Mouse (Mus musculus): ENCODE measurements around the gene Krtap28-10.
A peak's percentile ranks its signal among the peaks of the same experiment; 100 is the strongest.

Gene Krtap28-10

DNA sequence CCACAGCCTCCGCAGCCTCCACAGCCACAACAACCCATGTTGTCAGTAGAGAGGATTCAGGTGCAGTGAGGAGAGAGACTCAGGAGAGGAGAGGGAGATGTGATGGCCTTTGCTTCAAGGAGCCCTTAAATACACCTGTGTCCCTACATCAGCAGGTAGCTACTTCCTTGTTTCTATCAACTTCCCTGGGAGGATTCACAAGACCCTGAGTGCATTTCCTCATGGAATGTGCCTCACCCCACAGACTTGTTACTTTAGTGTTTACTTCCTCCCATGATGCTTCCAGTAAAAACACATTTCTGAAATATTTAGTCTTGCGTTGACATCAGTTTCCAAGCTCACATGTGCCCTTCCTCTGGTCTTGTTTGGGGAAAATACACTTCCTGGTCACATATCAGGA is at the start of gene Krtap28-10:
Gene Krtap28-10, minus strand, starts transcription at position 101 of the 400 bp plus-strand sequence.
- no peak for DNase-seq

DNA sequence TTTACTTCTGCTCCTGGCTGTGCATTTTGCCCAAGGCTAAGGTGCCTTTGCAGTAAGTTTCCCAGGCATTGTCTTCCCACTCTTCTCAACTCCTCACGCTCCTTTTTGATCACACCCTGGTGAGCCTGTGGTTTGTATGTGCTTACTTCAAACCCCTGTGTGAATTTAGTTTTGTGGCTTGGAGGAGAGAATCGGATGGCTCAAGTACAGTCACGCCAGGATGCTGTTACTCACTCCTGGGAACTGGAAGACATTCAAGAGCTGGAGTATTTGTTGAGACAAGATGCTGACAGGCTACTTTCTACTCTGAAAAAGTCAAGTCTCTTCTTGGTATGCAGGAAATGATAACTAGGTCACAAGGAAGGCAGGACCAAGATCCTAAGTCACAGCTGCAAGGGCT is 49.0 kb upstream of the Krtap28-10 start:
- DNase-seq, result no peak

DNA sequence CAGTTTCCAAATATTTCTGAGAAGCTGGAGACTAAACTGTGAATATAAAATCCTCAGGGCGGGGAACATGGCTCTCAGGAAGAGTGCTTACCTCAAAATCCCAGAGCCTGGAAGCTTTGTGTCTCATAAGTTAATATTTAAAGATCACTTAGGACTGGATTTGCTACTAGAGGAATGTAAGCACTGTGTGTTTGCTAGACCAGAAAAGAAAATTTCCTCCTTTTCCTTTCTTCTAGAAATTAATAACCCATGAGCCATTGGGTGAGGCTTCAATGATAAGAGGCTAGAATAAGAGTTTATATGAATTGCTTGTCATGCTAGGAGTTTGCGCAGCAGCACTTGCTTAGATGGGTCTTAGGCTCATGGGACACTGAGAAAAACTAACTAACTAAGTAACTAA is 42.5 kb upstream of the Krtap28-10 start:
- DNase-seq, result no peak

DNA sequence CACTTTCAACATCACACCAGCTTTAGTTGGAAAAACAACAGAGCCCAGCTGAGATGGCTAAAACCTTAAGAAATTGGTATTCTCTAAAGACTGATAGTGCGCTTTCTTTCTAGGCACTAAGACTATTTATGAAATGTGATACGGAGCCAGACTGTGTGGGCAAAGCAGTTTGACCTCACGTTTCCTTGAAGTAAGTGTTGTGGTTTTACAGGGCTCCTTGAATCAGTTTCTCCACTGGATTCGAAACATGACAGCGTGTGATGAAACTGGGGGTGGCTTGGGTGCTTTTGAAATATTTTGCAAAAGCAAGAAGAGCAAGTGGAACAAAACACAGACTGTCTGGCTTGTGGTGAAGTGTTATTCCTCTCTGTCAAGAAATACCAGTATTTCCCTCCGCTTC is 34.7 kb upstream of the Krtap28-10 start:
- no peak for DNase-seq

DNA sequence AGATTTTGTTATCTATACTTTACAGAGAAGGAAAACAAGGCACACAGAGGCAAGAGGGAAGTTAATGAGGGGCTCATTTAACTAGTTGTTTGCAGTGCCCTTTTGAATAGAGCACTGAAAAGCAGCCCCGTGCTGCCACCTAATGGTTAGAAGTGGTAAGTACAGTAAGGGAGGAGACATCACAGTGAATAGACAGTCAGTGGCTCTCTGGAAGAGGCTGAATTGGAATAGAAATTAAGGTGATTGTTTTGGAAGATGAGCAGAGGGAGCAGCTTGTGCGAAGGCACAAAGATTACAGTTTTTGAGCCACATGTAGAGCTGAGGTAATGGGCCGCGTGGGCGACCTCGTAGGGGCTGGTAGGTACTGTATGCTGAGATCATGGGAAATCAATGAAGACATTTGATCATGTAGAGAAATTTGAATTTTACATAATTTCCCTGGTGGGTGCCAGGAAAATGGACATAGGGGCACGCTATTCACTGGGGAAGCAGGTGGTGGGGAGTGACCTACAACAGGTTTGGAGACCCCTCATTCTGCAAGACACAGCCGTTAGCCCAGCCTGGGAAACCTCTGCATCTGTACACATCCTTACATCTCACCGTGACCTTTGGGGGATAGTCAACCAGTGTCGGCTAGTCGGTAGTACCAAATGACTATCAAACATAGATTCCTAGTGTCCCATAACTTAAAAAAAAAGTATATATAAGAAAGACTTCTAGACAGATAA is 34.1 kb upstream of the Krtap28-10 start:
- peak; percentile 24 to 36 for DNase-seq

DNA sequence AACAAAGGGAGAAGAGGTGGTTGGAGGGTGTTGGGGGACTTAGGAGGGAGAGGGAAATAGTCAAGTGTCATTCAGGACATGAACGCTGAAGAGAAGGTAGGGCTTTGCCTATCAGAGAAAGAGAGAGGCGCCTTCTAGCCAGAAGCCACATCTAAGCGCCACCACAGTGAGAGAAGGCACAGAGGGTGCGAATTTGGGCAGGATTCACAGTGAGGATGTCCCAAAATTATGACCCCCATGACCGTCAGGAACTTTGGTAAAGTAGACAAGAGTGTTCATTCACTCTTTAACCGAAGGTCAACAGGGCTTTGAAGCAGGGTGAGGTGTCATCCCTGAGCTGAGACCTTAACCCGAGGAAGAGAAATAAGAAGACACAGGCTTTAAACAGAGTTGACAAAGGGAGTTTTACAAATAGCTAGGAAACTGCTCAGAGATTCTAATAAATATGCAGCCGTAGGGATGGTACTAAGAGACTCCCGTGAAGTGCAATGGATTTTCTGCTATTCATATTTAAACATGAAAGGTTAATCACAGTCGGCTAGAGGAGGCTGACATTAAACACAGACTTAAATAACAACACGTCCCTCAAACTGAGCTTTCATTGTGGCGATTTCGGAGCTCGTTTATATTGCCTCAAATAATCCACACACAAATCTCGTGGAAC is 33.4 kb upstream of the Krtap28-10 start:
- no peak for DNase-seq

DNA sequence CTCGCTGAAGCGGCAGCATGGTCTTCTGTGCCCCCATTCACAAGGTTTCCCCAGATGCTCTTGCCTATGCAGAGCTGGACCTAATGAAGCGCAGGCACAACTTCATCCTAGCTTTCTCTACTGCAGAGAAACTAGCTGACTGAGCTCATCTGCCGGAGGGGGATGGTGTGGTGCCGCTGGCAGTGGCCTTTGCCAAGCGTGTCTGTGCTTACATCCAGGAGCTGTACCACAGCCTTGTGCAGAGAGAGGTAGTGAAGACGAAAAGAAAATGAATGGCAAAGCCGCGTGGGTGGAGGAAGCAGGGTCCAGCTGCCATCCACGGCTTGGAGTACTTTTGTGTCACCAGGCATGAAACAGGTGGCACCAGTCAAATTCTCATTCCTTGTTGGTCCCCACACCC is 24.9 kb upstream of the Krtap28-10 start:
- DNase-seq, result no peak

DNA sequence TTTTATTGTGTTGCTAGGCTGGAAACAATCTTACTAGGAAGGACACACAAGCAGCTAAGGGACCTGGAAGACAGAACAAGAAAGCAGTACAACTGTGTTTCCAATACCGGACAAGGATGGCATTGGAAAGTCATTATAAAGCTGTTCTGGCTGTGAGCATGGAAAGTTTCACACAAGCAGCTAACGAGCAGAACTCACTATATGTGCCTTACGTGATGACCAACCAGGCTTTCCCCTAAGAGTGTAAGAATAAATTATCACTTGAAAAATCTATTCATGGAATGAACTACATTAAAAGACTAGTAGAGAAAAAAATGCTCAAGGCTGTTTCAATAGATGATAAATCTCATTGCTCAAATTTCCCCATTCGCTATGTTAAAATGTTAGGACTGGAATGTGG is 24.3 kb upstream of the Krtap28-10 start:
- DNase-seq, result no peak

DNA sequence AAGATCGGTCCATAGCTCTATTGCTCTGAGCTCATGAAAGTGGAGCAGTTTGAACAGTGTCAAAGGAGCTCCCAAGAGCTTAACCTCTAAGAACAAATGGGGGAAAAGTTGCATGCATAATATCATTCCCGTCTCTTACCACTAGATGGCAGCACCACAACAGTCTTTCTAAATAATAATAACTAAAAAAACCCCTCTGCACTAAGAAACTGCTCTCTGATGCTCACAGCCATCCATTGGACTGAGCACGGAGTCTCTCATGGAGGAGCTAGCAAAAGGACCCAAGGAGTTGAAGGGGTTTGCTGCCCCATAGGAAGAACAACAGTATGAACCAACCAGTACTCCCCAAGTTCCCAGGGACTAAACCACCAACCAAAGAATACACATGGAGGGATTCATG is 22.6 kb upstream of the Krtap28-10 start:
- peak in 1 of 2 experiments; percentile 4 for DNase-seq

DNA sequence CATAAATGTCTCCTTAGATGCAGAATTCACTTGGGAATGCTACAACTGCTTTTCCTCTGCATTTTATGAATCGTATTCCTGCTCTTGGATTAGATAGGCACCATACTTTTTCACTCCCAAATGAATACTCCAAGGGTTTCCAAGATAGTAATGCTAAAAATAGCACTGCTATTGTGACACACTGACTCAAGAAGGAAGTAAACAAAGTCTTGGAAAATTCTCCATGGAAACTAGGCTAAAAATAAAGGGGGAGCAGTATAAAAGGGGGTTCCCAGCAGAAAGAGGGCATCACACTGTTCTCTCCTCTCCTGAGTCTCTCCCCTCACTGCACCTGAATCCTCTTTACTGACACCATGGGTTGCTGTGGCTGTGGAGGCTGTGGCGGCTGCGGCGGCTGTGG is 18.4 kb upstream of the Krtap28-10 start, which contains the start of gene Krtap28-13:
Gene Krtap28-13, plus strand, starts transcription at position 288 of the 400 bp plus-strand sequence.
- DNase-seq, result no peak

DNA sequence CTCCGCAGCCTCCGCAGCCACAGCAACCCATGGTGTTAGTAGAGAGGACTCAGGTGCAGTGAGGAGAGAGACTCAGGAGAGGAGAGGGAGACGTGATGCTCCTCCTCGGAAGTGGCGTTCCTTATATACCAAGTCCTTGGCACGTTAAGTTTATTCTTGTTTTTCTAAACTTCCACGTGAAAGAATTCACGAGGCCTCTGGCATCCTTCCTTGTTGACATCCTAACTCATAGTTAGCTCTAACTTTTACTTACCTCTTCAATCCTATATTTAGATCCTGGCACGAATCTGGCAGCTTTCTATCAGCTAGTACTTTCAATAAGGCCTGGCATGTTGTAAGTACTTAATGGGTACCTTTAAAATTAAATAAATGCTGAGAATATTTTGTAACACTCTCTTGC is 17.0 kb upstream of the Krtap28-10 start, which contains the start of gene A030005K14Rik:
Gene A030005K14Rik, minus strand, starts transcription at position 101 of the 400 bp plus-strand sequence.
- DNase-seq, result no peak

DNA sequence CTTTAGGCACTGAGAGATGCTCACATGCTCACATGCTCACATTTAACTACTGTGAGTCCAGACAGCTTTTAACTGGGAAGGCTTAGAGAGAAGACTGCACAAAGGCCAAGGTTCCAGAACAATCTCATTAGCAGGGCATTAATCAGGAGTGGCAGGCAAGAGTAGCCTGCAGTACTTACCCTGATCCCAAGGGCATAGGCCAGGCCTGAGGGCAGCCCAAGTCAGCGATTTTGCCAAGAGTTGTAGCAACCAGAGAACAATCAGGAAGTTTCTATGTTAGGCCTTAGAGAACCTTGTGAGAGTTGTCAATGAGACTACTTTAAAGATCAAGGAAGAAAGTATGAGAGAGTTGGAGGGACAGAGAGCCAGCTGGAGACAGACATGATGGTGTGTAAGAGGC is 16.2 kb upstream of the Krtap28-10 start:
- peak; percentile 37 to 47 for DNase-seq

DNA sequence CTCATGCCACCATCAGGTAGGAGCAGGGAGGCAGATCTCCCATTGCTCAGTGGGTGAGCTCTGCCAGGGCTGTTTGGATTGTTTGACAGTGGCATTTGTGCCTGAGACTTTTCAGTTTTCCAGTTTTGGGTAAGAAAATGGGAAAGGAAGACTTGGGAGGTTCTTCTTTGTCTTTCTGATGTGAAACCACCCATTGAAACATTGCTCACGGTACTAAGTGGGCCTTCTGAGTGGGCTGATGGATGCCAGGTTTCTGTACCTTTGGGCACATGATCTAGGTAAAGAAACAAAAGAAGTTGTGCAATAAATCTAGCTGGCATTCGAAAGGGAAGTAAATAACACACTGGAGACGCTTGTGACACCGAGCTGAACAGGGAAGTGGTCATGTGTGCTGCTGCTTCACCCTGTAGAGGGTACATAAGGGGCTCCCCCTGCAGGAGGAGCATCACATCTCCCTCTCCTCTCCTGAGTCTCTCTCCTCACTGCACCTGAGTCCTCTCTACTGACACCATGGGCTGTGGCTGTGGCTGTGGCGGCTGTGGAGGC is 2.7 kb upstream of the Krtap28-10 start, which contains the start of gene Gm47969:
Gene Gm47969, plus strand, starts transcription at position 51 of the 546 bp plus-strand sequence.
- DNase-seq, result no peak

DNA sequence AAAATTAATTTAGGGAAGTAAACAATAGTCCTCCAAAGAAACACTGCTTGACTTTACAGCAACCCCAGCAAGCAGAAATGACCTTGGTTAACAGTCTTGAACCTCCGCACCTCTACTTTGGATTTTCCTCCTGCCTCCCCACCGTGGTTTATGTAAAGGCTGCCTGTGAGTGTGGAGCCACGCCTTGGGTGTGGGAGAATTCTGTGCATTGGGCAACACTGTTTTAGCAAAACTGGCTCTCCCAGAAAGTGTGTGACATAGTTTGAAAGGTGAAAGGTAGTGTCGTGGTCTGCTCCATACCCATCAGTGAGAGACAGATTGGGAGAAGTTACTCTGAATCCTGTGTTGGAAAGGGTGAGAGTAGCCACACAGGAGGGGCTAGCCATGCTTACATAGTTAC is 3.2 kb downstream of the Krtap28-10 start:
- no peak for DNase-seq

DNA sequence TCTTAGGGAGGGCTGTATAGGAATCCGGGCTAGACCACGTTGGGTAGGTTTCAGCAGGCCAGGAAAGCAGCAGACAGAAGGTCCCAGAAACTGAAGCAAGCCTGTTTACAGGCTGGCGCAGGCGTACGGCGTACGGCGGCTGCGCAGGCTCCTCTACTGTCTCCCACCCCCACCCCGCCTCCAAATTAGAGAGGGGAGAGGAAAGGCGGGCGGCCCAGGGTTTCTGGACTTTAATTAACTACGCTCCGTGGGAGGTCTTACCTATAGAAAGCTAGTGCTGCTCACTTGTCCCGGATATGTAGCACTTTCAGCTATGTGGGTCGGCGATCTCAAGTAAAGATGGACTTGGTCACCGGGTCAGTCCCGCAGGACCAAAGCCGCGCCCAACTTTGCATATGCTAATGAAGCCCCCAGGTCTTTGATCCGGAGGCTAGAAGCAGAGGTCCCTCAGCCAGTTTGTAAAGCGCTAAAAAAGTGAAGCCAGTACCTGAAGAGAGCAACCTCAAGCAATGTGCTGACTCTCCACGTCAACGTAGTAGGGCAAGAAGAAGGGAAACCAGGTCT is 4.1 kb downstream of the Krtap28-10 start, which contains the start of gene Slc19a3:
Gene Slc19a3, minus strand, starts transcription at position 340 of the 564 bp plus-strand sequence.
- DNase-seq, result peak; percentile 32 to 49

DNA sequence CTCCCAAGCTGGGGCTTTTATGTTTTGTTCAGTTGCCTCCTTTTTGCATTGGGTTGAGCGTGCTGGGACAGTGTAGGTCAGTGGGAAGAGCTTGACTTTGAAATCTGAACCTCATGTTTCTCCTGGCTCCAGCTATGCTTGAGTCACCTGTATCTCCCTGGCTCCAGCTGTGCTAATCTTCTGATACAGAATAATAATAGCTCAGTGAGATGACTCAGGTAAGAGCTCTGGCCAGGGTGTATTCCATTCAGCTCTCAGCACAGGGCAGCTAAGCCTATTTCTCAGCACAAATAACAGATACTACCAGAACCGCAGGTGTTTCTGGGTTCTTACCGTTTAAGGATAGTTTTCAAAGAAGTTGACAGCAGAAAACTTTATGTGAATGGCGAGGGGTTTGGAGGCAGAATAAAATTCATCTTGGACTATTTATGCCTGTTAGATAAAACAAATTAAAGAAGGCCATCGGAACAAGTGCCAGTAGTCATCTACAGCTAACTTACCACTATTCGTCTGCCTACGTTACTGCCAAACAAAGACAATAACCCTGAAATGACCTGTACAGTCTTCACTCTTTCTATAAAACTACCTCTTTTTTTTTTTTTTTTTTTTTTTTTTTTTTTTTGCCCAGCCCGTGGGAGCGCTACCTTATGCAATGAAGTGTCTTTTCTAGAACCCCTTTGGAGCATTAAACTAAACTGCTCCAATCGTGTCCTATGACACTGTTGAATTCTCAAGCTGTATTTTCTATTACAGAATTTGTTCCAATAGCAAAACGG is 5.2 kb downstream of the Krtap28-10 start:
- DNase-seq, result no peak

DNA sequence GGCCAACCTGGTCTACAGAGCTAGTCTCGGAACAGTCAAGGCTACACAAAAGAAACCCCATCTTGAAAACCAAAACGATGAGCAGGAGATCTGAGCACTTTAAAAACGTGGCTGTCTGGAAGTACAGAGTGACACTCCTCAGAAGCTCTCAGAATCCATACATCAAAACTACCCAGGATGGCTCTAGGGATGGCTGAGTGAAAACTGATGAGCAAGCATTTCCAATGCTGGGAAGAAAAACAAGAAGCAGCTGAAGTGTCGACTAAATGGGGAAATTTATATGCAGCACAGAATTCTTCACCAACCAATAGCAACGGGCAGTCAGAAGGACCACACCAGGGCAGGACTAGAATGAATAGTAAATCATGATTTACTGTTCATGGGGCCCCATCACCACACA is 7.8 kb downstream of the Krtap28-10 start:
- DNase-seq, result no peak

DNA sequence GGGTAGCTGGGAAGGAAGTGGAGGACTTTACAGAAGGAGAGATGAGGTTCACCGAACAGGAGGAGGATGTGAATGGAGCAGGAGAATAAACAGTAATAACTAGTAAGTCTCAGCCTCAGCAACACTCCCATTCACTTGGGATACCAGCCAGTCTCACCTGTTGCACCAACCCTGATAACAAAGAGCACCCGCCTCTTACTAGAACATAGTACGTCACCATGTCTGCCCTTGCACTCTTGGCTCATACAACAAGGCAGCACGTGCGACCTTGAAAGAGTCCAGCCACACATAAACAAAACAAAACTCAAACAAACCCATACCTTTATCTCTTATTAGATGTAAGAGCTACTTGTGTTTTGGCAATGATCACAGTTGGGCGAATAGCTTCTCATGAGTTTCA is 9.8 kb downstream of the Krtap28-10 start:
- DNase-seq, result no peak

DNA sequence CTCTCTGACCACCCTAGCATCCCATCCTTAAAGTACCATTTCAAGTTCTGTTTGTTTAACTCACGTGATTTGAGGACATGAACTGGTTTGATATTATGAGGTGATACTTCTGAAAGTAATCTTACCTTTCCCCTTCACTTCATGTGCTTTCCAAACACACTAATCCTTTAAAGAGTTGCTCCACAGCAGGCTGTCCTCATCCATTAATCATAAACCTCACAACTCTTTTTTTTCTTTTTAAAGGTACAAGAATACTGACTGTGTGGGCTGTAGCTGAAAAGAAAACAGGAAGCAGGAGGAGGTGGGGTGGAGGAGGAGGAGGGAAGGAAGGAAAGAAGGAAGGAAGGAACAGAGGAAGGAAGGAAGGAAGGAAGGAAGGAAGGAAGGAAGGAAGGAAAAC is 10.3 kb downstream of the Krtap28-10 start:
- DNase-seq, result peak in 1 of 2 experiments; percentile 6

DNA sequence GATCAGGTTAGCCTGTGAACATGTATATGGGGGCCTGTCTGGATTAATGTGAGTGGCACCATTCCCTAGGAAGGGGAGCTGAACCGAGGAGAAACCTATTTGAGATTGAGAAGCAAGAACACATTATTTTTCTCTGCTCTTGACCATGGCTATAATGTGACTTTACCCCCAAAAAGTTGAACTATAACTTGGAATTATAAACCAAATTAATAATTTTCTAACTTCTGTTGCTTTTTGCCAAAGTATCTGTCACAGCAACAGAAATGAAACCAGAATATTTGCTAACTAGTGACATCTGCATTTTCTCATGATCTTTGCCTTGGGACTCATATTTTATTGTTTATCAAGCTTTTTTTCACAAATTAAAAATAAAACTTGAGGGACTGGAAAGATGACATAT is 25.7 kb downstream of the Krtap28-10 start:
- DNase-seq, result peak; percentile 13 to 27

DNA sequence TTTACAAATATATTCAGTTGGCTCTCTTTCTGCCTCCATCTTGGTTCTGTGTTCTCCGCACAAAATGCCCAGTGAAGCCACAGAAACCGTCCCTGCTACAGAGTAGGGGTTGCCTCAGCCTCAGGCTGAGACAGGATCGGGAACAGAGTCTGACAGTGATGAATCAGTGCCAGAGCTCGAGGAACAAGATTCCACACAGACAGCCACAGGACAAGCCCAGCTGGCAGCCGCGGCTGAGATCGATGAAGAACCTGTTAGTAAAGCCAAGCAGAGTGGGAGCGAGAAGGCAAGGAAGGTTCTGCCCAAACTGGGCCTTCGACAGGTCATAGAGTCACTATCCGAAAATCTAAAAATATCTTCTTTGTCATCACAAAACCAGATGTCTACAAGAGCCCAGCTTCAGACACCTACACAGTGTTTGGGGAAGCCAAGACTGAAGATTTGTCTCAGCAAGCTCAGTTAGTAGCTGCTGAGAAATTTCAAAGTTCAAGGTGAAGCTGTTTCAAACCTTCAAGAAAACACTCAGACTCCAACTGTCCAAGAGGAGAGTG is 26.9 kb downstream of the Krtap28-10 start:
- peak in 1 of 2 experiments; percentile 29 for DNase-seq

DNA sequence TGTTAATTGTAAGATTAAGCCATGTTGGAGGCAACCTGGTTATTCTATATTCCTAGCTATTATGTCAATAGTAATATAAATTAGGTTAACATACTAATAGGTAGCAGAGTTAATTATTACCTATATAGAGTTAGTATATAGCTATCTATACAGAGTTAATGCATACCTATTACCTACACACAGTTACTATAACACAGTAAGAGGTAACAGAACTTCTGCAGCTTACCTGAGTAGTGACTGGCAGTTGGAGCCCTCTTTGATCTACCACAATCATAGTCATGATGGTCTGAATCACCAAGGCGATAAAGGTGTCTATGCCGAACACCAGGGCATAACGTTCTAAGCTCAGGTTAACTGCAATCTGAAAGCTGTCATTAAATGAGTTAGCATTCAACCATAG is 27.8 kb downstream of the Krtap28-10 start:
- DNase-seq, result no peak

All from kidney, adult 8-10 months (tissue).